Mouse (Mus musculus) stomach, embryonic 14.5 days (tissue): ENCODE data around the gene Rad1. TPM values are rescaled to one million over a fixed set of nuclear protein-coding genes. Genes with fewer than 3 reads are reported as not detected.

Experiments
- ATAC-seq: fragments of 200-750 bp; cut with Nextera tagmentation; 2 replicates; pipeline ENCODE4 v1.8.0; 2017; ENCODE audit warnings: low read depth, moderate TSS enrichment; ENCODE audit not compliant: insufficient number of reproducible peaks, insufficient read depth, low FRiP score
- H3K27ac ChIP-seq: fragments of 300-500 bp; sonication (generic); 2 replicates; pipeline ENCODE4 v1.5.1; 2014; ENCODE audit warnings: mild to moderate bottlenecking, low read length, moderate library complexity, mixed read lengths
- H3K27me3 ChIP-seq: fragments of 300-500 bp; sonication (generic); 2 replicates; pipeline ENCODE4 v1.6.1; 2014; ENCODE audit warnings: low read length, control low read depth, mixed read lengths; ENCODE audit not compliant: control insufficient read depth, insufficient read depth
- H3K36me3 ChIP-seq: fragments of 300-500 bp; sonication (generic); 2 replicates; pipeline ENCODE4 v1.6.1; 2014; ENCODE audit warnings: mild to moderate bottlenecking, control low read depth, low read length, moderate library complexity, mixed read lengths; ENCODE audit not compliant: control insufficient read depth, insufficient read depth
- H3K4me1 ChIP-seq: fragments of 300-500 bp; sonication (generic); 2 replicates; pipeline ENCODE4 v1.6.1; 2014; ENCODE audit warnings: low read length, control low read depth, mixed read lengths; ENCODE audit not compliant: control insufficient read depth, insufficient read depth
- H3K4me2 ChIP-seq: fragments of 300-500 bp; sonication (generic); replicated peaks from 2 replicates; pipeline ENCODE4 v1.6.1; 2014; ENCODE audit warnings: low read depth, low read length, control low read depth
- H3K4me3 ChIP-seq: fragments of 300-500 bp; sonication (generic); 2 replicates; pipeline ENCODE4 v1.5.1; 2014; ENCODE audit warnings: low read depth, low read length, control low read depth
- H3K9ac ChIP-seq: fragments of 300-500 bp; sonication (generic); replicated peaks from 2 replicates; pipeline ENCODE4 v1.6.1; 2014; ENCODE audit warnings: low read depth, mild to moderate bottlenecking, control low read depth, low read length, moderate library complexity, mixed read lengths
- H3K9me3 ChIP-seq: fragments of 300-500 bp; sonication (generic); 2 replicates; pipeline ENCODE4 v1.6.1; 2016; ENCODE audit warnings: low read depth, low read length, control low read depth; ENCODE audit not compliant: control insufficient read depth
- WGBS: fragments of 180-500 bp; shearing (Covaris S2); extraction: QIAGEN DNeasy Blood & Tissue Kit; methylation state at CpG from one replicate; pipeline ENCODE4 v1.1.7; 2014; 5-methylcytosine and 5-hydroxymethylcytosine counted together
- polyA plus RNA-seq: library from polyadenylated mRNA; unstranded; fragments of >200 nt; fragmentation: Nextera tagmentation; extraction: Ambion mirVana; gene quantifications from 2 replicates; pipeline ENCODE4 v1.2.1, GENCODE M21; 2014

The Rad1 gene
- polyA plus RNA-seq, 1 experiment from 2014 or later: 26.4 TPM

DNA sequence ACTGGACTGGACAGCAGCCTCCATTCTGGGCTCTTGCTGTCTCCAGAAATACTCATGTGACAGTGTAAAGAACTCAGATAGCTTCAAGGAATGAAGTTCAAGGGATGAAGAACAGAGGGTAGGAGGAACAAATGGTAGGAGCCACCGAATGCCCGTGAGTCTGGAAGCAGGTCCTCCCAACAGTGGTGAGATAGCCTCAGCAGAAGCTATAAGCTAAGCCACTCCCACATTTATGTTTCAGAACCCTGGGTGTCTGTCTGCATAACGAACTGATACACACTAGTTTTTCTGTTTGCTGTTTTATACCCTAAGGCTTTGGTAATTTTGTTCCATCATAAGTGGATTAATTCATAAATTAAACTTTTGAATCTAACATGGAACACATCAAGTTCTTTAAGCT lies 21.1 kb upstream of the Rad1 start:
- H3K9me3 ChIP-seq: no peaks in the 10 kb centered on the region
- H3K9ac ChIP-seq: no peak overlapping the region
- H3K4me3 ChIP-seq: no peak overlapping the region
- H3K27ac ChIP-seq: no peak overlapping the region
- H3K4me1 ChIP-seq: 0 out of 2 replicates have a peak, but pooled peaks cover 3% of the 10 kb centered on the region
- H3K36me3 ChIP-seq: peaks cover 10% of the 10 kb centered on the region
- no peak for ATAC-seq
- WGBS: 85% methylated on average over 3 of the region's 3 CpGs
- H3K4me2 ChIP-seq: no peak overlapping the region
- no peaks in the 10 kb centered on the region for H3K27me3 ChIP-seq

- no peak overlapping the region for H3K9ac ChIP-seq
- H3K27ac ChIP-seq: no peak overlapping the region
- H3K4me2 ChIP-seq: no peak overlapping the region; the same call in 1 of the 2 replicates
- no peaks in the 10 kb centered on the region for H3K9me3 ChIP-seq
- H3K4me1 ChIP-seq: 0 out of 2 replicates have a peak, but pooled peaks cover 3% of the 10 kb centered on the region
- ATAC-seq: no peak
- no peaks in the 10 kb centered on the region for H3K27me3 ChIP-seq
- H3K4me3 ChIP-seq: no peak overlapping the region
- H3K36me3 ChIP-seq: no peaks in the 10 kb centered on the region
- WGBS: 76% methylated on average over 3 of the region's 3 CpGs
These were observed 17.1 kb upstream of the Rad1 start for GRCm38 (mm10) chr15:10468761-10469160.

DNA sequence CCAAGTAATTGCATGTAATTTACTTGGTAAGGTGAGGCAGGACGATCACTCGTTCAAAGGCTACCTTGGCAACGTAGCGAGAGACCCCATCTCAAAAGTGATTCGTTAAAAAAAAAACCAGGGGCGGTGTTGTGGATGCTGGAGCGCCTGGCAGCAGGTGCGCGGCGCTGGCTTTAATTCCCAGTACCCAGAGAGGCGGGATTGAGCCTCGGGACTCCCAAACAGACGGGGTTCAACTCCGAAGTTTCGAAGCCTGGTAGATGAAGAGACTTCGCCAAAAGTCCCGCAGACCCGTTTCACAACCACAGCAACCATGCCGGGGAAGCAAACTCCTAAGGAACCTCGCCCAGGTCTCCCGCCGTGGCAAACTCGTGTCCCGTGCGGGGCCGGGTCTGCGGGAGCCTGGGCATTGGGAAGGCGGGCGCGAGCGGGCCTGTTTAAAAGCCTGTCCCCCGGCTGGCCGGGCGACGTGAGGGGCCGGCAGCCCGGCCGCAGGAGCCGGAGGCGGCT lies 16.1 kb upstream of the Rad1 start:
- Histone ChIP-seq H3K4me3 (peak overlapping the region; percentile 77), H3K4me2 (peak overlapping the region; percentile 69), H3K9me3 (no peaks in the 10 kb centered on the region), H3K4me1 (0 out of 2 replicates have a peak, but pooled peaks cover 3% of the 10 kb centered on the region), H3K9ac (peak overlapping the region; percentile 82), H3K27ac (peak overlapping the region; percentile 66), H3K36me3 (no peaks in the 10 kb centered on the region), H3K27me3 (no peaks in the 10 kb centered on the region)
- no peak for ATAC-seq
- WGBS: under 1% methylated on average over 40 of the region's 40 CpGs

DNA sequence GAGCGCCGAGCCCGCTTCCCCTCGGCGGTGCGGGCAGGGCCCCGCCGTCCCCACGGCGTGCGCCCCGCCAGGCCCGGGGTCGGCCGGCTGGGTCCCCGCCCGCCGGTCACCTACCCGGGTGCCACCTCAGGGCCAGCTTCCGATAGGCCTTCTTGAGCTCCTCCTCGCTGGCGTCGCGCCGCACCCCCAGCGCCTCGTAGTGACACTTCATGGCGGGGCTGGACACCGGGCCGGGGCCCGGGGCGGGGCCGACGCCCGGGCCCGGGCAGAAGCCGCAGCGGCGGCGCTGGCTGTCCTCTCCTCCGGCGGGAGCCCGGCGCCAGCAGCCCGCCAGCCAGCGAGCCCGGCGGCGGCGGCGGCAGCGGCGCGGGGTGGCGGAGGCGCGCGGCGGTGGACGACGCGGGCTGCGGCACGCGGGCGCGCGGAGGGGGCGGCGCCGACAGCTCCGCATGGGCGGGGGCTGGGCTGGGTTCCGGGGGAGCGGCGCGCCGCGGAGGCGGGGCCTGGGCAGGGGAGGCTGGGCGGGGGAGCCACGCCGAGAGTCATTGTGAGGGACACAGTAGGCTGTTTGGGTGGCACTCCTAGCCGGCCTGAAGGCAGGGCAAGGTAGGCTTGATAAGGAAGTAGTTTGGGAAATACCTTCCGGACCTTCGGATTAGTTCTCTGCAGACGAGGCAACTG lies 15.5 kb upstream of the Rad1 start, which contains the start of gene Dnajc21:
Gene Dnajc21 (minus strand): TSS at position 366 of the 681 bp plus-strand sequence.
- WGBS: under 1% methylated on average over 85 of the region's 87 CpGs
- H3K36me3 ChIP-seq: peaks cover 3% of the 10 kb centered on the region; the same call in 1 of the 2 replicates
- 0 out of 2 replicates have a peak, but pooled peaks cover 3% of the 10 kb centered on the region for H3K4me1 ChIP-seq
- H3K27ac ChIP-seq: peak within 1 kb of the TSS; percentile 66
- peak within 1 kb of the TSS; percentile 82 for H3K9ac ChIP-seq
- H3K4me3 ChIP-seq: peak within 1 kb of the TSS; percentile 77
- H3K27me3 ChIP-seq: no peaks in the 10 kb centered on the region
- H3K9me3 ChIP-seq: no peaks in the 10 kb centered on the region
- peak within 1 kb of the TSS; percentile 69 for H3K4me2 ChIP-seq
- ATAC-seq: peak; percentile 96

GRCm38 (mm10) chr15:10470941-10471340 lies 14.9 kb upstream of the Rad1 start:
- WGBS: 13% methylated on average over 3 of the region's 3 CpGs

GRCm38 (mm10) chr15:10486365-10486839 lies 584 bp downstream of the Rad1 start:
- no peaks in the 10 kb centered on the region for H3K9me3 ChIP-seq
- 0 out of 2 replicates have a peak, but pooled peaks have one; percentile 10 for ATAC-seq
- no peaks in the 10 kb centered on the region for H3K27me3 ChIP-seq
- peak overlapping the region; percentile 70 for H3K9ac ChIP-seq
- no peak overlapping the region for H3K27ac ChIP-seq
- H3K36me3 ChIP-seq: peaks cover 12% of the 10 kb centered on the region
- H3K4me1 ChIP-seq: peaks cover 3% of the 10 kb centered on the region; the same call in 1 of the 2 replicates
- H3K4me2 ChIP-seq: peak overlapping the region; percentile 46
- peak overlapping the region; percentile 78 for H3K4me3 ChIP-seq
- WGBS: under 1% methylated on average over 18 of the region's 18 CpGs

More at GRCm38 (mm10) chr15:10470941-10471340, 14.9 kb upstream of the Rad1 start:
- peaks cover 9% of the 10 kb centered on the region for H3K36me3 ChIP-seq
- no peaks in the 10 kb centered on the region for H3K27me3 ChIP-seq
- peak overlapping the region; percentile 77 for H3K4me3 ChIP-seq
- H3K27ac ChIP-seq: peak overlapping the region; percentile 52; the same call in 1 of the 2 replicates
- 0 out of 2 replicates have a peak, but pooled peaks cover 3% of the 10 kb centered on the region for H3K4me1 ChIP-seq
- ATAC-seq: 0 out of 2 replicates have a peak, but pooled peaks have one; percentile 3
- H3K4me2 ChIP-seq: peak overlapping the region; percentile 69
- H3K9ac ChIP-seq: peak overlapping the region; percentile 82
- no peaks in the 10 kb centered on the region for H3K9me3 ChIP-seq

- Histone ChIP-seq H3K27ac (no peak overlapping the region), H3K4me1 (peaks cover 3% of the 10 kb centered on the region; the same call in 1 of the 2 replicates), H3K4me2 (peak overlapping the region; percentile 46), H3K9ac (no peak overlapping the region), H3K4me3 (peak overlapping the region; percentile 78; the same call in 1 of the 2 replicates), H3K36me3 (peaks cover 11% of the 10 kb centered on the region), H3K9me3 (no peaks in the 10 kb centered on the region), H3K27me3 (no peaks in the 10 kb centered on the region)
- ATAC-seq: no peak
- 62% methylated on average over 2 of the region's 2 CpGs for WGBS
These were observed 1.4 kb downstream of the Rad1 start for GRCm38 (mm10) chr15:10487246-10487645.

DNA sequence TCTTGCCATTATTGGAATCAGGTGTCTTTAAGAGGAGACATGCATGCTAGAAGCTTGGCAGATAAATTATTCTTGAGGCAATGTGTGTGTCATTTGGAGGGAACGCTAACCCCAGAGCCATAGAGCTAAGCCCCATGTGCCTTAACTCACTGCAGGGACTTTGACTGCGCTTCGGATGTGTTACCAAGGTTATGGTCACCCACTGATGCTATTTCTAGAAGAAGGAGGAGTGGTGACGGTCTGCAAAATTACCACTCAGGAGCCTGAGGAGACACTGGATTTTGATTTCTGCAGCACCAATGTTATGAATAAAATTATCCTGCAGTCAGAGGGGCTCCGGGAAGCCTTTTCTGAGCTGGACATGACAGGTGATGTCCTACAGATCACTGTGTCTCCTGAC lies 4.3 kb downstream of the Rad1 start:
- 0 out of 2 replicates have a peak, but pooled peaks cover 3% of the 10 kb centered on the region for H3K4me1 ChIP-seq
- no peak overlapping the region for H3K27ac ChIP-seq
- no peak overlapping the region for H3K4me2 ChIP-seq
- no peaks in the 10 kb centered on the region for H3K27me3 ChIP-seq
- H3K9ac ChIP-seq: no peak overlapping the region
- H3K4me3 ChIP-seq: no peak overlapping the region
- H3K36me3 ChIP-seq: peaks cover 7% of the 10 kb centered on the region
- no peak for ATAC-seq
- WGBS: 91% methylated on average over 5 of the region's 5 CpGs
- H3K9me3 ChIP-seq: no peaks in the 10 kb centered on the region
